Mouse (Mus musculus): Measurements from ENCODE around the gene Fam228a.

- TF ChIP-seq FLI1 (IDR thresholded peaks at IDR 0.05; ENCODE audit: low read length): no peak
- TF ChIP-seq GATA1 (IDR thresholded peaks at IDR 0.05; ENCODE audit: borderline replicate concordance, low read length): no peak
These were observed 6.3 kb upstream of the Fam228a start for GRCm38 (mm10) chr12:4744486-4744885.
